Mouse (Mus musculus): ENCODE results near the gene Pcnx3. TPM values are rescaled to one million over a fixed set of nuclear protein-coding genes. Genes with fewer than 3 reads are reported as not detected.

The Pcnx3 gene
- 10 to 100 TPM; 37.1 to 40.5 TPM for total RNA-seq (2021)
- long read RNA-seq, experiment 1, partial matches to known transcripts, result 9 of 15 reads
- long read RNA-seq, experiment 1, other reads (novel, unspliced or antisense), result 6 of 15 reads
- long read RNA-seq, experiment 2, full-length matches to known transcripts, result 2 of 23 reads
- long read RNA-seq, experiment 2, partial matches to known transcripts, result 14 of 23 reads
- long read RNA-seq, experiment 2, other reads (novel, unspliced or antisense), result 7 of 23 reads

DNA sequence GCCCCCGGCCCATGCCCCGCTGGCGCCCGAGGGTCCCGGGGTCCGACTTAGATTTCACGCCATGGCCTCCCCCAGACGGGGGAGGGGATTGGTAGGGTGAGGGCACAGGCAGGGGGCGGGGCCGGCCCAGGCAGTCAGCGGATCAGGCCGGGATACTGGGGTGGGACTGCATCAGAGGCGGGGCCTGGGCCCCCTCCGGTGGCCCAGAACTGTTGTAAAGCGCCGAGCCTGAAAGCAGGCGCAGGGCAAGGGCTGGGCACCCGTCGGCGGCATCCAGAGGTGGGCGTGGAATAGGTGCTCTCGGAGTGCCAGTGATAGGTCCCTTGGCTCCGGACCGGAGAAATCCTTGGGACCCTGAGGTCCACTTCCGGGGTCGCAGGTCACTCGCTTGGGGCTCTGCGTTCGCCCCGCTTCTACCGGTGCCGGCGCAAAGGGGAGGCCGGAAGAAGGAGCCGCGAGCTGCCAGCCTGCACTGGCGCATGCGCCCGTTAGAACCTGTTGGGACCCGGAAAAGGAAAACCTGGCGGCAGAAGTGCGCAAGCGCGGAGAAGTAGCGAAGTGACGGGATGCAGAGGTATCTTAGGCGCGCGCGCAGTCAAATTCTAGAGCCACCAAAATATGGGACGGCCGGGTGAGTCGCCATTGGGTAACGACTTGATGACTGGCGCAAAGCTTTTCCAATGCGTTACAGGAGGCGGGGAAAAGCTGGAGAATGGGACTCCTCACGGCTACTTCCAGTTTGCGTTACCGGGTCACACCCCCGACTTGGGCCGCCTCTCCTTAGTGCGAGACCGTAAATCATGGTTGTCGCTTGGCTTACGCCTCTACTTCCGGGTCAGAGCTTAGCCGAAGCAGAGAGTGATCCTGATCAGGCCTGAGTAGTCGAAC is at the start of gene Pcnx3, which contains the start of gene Map3k11:
Gene Pcnx3 (minus strand): TSS at position 709 of the 888 bp plus-strand sequence.
Gene Map3k11 (plus strand): TSS at position 543 of the 888 bp plus-strand sequence.
- DNase-seq (ENCODE audit: low spot score in 2 of 2), result peak; percentile 92 to 96

DNA sequence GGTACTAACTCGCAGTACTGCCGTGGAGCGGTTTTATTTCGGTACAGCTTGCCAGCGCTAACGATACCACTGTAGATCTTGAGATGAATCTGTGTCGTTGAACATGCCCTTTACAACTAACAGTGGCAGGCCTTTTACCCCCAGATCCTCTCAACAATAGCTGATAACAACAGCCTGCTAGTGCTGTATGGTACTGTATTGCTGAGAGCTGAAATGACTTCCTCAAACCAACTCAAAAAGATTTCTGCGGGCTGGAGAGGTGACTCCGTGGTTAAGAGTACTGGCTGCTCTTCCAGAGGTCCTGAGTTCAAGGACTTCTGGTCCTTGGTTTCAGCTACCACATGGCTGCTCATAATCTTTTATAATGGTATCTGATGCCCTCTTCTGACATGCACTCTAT is 45.6 kb upstream of the Pcnx3 start:
- DNase-seq (ENCODE audit: low spot score in 2 of 2), result no peak

DNA sequence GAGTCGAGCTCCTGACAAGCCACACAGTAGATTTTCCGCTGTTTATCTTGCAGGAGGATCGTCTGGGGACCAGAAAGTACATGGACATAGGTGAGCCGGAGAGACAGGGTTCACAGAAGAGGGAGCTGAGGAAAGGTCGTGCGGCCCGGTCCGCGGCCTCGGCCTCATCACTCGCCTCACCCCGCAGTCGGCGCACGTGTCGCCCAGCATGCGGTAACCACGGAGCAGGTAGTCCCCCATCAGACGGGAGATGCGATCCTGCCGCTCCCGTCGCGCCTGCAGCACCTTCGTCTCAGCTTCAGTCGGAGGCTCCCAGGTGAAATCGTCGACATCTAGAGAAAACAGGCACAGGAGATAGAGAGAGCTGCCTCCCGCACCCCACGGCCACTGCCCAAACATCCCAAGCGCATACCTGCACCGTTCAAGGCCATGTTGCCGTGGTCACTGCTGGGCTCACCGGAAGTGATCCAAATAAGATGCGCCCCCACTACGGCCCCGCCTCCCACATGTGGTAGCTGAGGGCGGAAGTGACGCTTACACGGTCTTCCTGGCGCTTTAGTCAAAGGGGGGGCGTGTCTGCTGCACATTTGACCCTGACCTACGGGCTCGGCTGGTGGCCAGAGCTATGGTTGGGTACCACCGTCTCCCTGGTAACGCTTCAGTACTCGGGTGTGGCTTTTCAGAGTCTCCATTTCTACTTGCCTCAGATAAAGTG is 42.7 kb upstream of the Pcnx3 start:
- DNase-seq (ENCODE audit: low spot score in 2 of 2), result peak; percentile 78 to 92

DNA sequence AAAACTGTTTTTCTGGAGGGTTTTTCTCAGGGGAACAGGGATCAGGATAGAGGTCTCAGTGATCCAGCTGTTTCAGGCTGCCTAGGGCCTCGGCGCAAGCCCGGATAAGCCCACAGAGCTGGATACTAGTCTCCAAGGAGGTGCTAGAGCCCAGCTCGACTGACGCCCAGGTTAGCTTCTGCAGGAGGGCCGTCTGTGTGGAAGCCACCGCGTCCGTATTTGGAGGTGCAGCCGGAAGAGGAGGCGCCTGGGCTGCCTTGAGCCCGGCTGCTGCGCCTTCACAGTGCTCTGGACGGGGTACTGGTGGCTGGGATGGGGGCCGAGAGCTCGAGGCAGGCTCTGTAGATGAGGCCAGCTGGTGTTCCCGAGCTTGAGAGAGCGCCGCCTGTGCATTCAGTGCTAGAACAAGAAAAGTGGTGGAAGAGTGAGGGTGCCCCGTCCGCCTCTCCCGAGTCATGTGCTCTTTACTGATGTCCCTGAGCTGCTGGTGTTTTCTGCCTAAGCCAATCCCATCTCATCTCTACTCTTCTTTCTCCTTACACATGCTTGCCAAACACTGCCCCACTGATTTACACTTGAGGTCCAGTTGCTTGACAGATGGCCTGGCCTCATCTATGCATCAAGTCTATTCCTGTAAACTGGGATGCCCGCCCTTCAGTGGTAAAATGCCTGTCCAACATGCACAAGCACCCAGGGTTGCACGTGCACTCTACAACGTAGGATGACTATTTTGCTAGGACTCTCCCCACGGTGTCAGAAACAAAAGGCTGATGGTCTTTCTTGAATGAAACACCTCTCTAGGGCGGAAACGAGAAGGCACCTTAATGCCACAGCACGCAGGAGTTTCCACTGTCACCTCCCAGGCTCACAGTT is 41.8 kb upstream of the Pcnx3 start:
- DNase-seq (ENCODE audit: low spot score in 2 of 2), result no peak

- peak; percentile 89 to 93 for DNase-seq (ENCODE audit: low spot score in 2 of 2)
These were observed 40.7 kb upstream of the Pcnx3 start, which contains the start of gene Fam89b for GRCm38 (mm10) chr19:5729444-5729815. Gene Fam89b (minus strand): TSS chr19:5729653.

DNA sequence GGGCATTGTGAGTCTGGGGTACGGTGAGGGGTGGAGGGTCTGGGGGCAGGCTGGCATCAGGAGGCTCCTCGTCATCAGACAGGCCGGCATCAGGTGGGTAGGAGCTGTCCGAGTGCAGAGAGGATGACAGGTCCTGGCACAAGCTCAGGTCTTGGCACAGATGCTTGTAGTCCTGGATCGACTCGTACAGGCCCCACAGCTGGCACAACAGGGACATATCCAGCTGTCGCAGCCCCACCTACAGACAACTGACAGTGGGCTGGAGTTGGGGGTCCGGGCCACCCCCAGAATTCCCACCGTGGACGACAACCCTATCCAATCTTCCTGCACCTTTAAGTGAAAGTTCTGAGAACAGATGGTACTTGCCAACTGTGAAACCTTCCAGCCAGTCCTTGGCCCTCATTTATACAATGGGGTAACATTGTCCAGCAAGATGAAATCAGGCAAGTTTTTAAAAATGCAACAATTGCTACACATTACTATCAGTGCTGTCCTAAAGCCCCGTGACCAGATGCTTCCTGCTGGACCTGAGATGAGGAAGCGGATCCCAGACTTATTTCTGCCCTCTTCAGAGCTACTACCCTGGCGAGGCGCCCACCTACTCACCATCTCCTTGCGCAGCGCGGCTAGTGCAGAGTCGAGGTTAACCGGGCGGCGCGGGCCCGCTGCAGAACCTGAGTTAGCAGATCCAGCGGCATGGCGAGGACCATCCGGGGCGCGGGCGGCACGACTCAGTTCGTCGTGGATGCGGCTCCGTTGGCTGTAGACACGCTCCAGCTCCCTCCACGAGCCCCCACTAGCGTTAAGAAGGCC is 40.1 kb upstream of the Pcnx3 start:
- DNase-seq (ENCODE audit: low spot score in 2 of 2), result peak; percentile 69 to 85

GRCm38 (mm10) chr19:5727701-5728100 is 39.0 kb upstream of the Pcnx3 start:
- peak; percentile 88 to 91 for DNase-seq (ENCODE audit: low spot score in 2 of 2)

- no peak for DNase-seq (ENCODE audit: low spot score in 2 of 2)
These were observed 38.4 kb upstream of the Pcnx3 start for GRCm38 (mm10) chr19:5726961-5727578.

- peak; percentile 73 to 88 for DNase-seq (ENCODE audit: low spot score in 2 of 2)
These were observed 37.2 kb upstream of the Pcnx3 start, which contains the start of gene Ehbp1l1 for GRCm38 (mm10) chr19:5725767-5726515. Gene Ehbp1l1 (minus strand): TSS chr19:5726317.

- DNase-seq (ENCODE audit: low spot score in 2 of 2), result peak in 1 of 2 experiments; percentile 78
These were observed 36.5 kb upstream of the Pcnx3 start for GRCm38 (mm10) chr19:5725029-5725707.

GRCm38 (mm10) chr19:5724549-5724941 is 35.8 kb upstream of the Pcnx3 start:
- peak in 1 of 2 experiments; percentile 72 for DNase-seq (ENCODE audit: low spot score in 2 of 2)

- DNase-seq (ENCODE audit: low spot score in 2 of 2), result no peak
These were observed 35.3 kb upstream of the Pcnx3 start for GRCm38 (mm10) chr19:5723934-5724548.

- DNase-seq (ENCODE audit: low spot score in 2 of 2), result no peak
These were observed 34.2 kb upstream of the Pcnx3 start for GRCm38 (mm10) chr19:5722848-5723425.

GRCm38 (mm10) chr19:5721233-5721632 is 32.5 kb upstream of the Pcnx3 start:
- no peak for DNase-seq (ENCODE audit: low spot score in 2 of 2)

- DNase-seq (ENCODE audit: low spot score in 2 of 2), result peak in 1 of 2 experiments; percentile 19
These were observed 28.2 kb upstream of the Pcnx3 start for GRCm38 (mm10) chr19:5716955-5717354.

- peak in 1 of 2 experiments; percentile 16 for DNase-seq (ENCODE audit: low spot score in 2 of 2)
These were observed 27.3 kb upstream of the Pcnx3 start for GRCm38 (mm10) chr19:5715793-5716688.
